Mouse (Mus musculus) lung, postnatal 0 days (tissue): Measurements from ENCODE around the gene Rtn2. TPM values are rescaled to one million over a fixed set of nuclear protein-coding genes. Genes with fewer than 3 reads are reported as not detected.
A peak's percentile ranks its signal among the peaks of the same experiment; 100 is the strongest.

Experiments
- ATAC-seq: fragments of 200-750 bp; cut with Nextera tagmentation; 2 replicates; pipeline ENCODE4 v1.8.0; 2017; ENCODE audit warnings: moderate library complexity
- DNase-seq: peaks from one replicate; pipeline ENCODE4 v3.0.0-alpha.2; 2016; ENCODE audit warnings: low spot score
- H3K27ac ChIP-seq: fragments of 300-500 bp; sonication (generic); 2 replicates; pipeline ENCODE4 v1.5.1; 2014; ENCODE audit warnings: antibody characterized with exemption, mild to moderate bottlenecking, low read length, mixed read lengths
- H3K27me3 ChIP-seq: fragments of 300-500 bp; sonication (generic); replicated peaks from 2 replicates; pipeline ENCODE4 v1.6.1; 2014; ENCODE audit warnings: low read length, mixed read lengths; ENCODE audit not compliant: insufficient read depth
- H3K36me3 ChIP-seq: fragments of 300-500 bp; sonication (generic); 2 replicates; pipeline ENCODE4 v1.6.1; 2014; ENCODE audit warnings: low read length, mixed read lengths; ENCODE audit not compliant: insufficient read depth
- H3K4me1 ChIP-seq: fragments of 300-500 bp; sonication (generic); 2 replicates; pipeline ENCODE4 v1.6.1; 2014; ENCODE audit warnings: antibody characterized with exemption, low read depth, low read length, mixed read lengths; ENCODE audit not compliant: insufficient read depth
- H3K4me2 ChIP-seq: fragments of 300-500 bp; sonication (generic); replicated peaks from 2 replicates; pipeline ENCODE4 v1.6.1; 2014; ENCODE audit warnings: low read depth, mild to moderate bottlenecking, low read length, moderate library complexity, mixed read lengths
- H3K4me3 ChIP-seq: fragments of 300-500 bp; sonication (generic); 2 replicates; pipeline ENCODE4 v1.5.1; 2014; ENCODE audit warnings: low read depth, low read length
- H3K9ac ChIP-seq: fragments of 300-500 bp; sonication (generic); replicated peaks from 2 replicates; pipeline ENCODE4 v1.6.1; 2014; ENCODE audit warnings: low read depth, mild to moderate bottlenecking
- H3K9me3 ChIP-seq: fragments of 300-500 bp; sonication (generic); 2 replicates; pipeline ENCODE4 v1.6.1; 2016; ENCODE audit warnings: low read length, mixed read lengths
- CTCF ChIP-seq: IDR thresholded peaks from 2 replicates; pipeline ENCODE4 v1.5.1; 2016; ENCODE audit warnings: antibody characterized with exemption, mild to moderate bottlenecking
- EP300 ChIP-seq: IDR thresholded peaks from 2 replicates; pipeline ENCODE4 v1.6.1; 2016; ENCODE audit warnings: antibody characterized with exemption, mild to moderate bottlenecking, control low read depth
- WGBS: fragments of 180-500 bp; shearing (Covaris S2); extraction: QIAGEN DNeasy Blood & Tissue Kit; methylation state at CpG from one replicate; pipeline ENCODE4 v1.1.7; 2014; 5-methylcytosine and 5-hydroxymethylcytosine counted together
- polyA plus RNA-seq: library from polyadenylated mRNA; unstranded; fragments of >200 nt; fragmentation: Nextera tagmentation; extraction: Ambion mirVana; gene quantifications from 2 replicates; pipeline ENCODE4 v1.2.1, GENCODE M21; 2015

Rtn2 gene
- 23.8 and 26.6 TPM in 2 replicates for polyA plus RNA-seq

- H3K27ac ChIP-seq, result no peak within 1 kb of the TSS
- TF ChIP-seq CTCF (no peak), EP300 (no peak)
- WGBS, result under 1% methylated on average over 24 of the region's 37 CpGs
- peak; percentile 81 for DNase-seq
- H3K4me1 ChIP-seq, result no peaks in the 10 kb centered on the region; the same call in 1 of the 2 replicates
- H3K4me2 ChIP-seq, result peak within 1 kb of the TSS; percentile 89
- no peaks in the 10 kb centered on the region for H3K36me3 ChIP-seq
- no peak within 1 kb of the TSS for H3K9ac ChIP-seq
- H3K4me3 ChIP-seq, result peak within 1 kb of the TSS; percentile 43
- ATAC-seq, result peak; percentile 89
- peaks cover 50% of the 10 kb centered on the region for H3K27me3 ChIP-seq
- H3K9me3 ChIP-seq, result no peaks in the 10 kb centered on the region
These were observed at the start of gene Rtn2 for GRCm38 (mm10) chr7:19282385-19282784. Gene Rtn2 (plus strand): TSS chr7:19282624.

GRCm38 (mm10) chr7:19234652-19235051 lies 47.8 kb upstream of the Rtn2 start:
- H3K27me3 ChIP-seq, result no peaks in the 10 kb centered on the region
- H3K9me3 ChIP-seq, result no peaks in the 10 kb centered on the region
- no peak overlapping the region for H3K27ac ChIP-seq
- peaks cover under 1% of the 10 kb centered on the region; the same call in 1 of the 2 replicates for H3K4me1 ChIP-seq
- H3K4me2 ChIP-seq, result no peak overlapping the region
- no peak for ATAC-seq
- H3K36me3 ChIP-seq, result no peaks in the 10 kb centered on the region
- no peak overlapping the region for H3K4me3 ChIP-seq
- H3K9ac ChIP-seq, result no peak overlapping the region
- DNase-seq, result no peak
- 76% methylated on average over 5 of the region's 5 CpGs for WGBS
- TF ChIP-seq CTCF, result no peak

- no peak overlapping the region for H3K4me2 ChIP-seq
- TF ChIP-seq EP300 (no peak), CTCF (no peak)
- H3K36me3 ChIP-seq, result no peaks in the 10 kb centered on the region
- ATAC-seq, result no peak
- 76% methylated on average over 2 of the region's 2 CpGs for WGBS
- no peaks in the 10 kb centered on the region for H3K27me3 ChIP-seq
- no peak overlapping the region for H3K4me3 ChIP-seq
- H3K9me3 ChIP-seq, result no peaks in the 10 kb centered on the region
- no peaks in the 10 kb centered on the region for H3K4me1 ChIP-seq
- DNase-seq, result no peak
- H3K27ac ChIP-seq, result no peak overlapping the region
- H3K9ac ChIP-seq, result no peak overlapping the region
These were observed 47.2 kb upstream of the Rtn2 start for GRCm38 (mm10) chr7:19235092-19235671.

GRCm38 (mm10) chr7:19236411-19236810 lies 46.0 kb upstream of the Rtn2 start:
- H3K9me3 ChIP-seq, result no peaks in the 10 kb centered on the region
- no peaks in the 10 kb centered on the region for H3K4me1 ChIP-seq
- no peak overlapping the region for H3K4me3 ChIP-seq
- 72% methylated on average over 2 of the region's 2 CpGs for WGBS
- H3K9ac ChIP-seq, result no peak overlapping the region
- no peak for ATAC-seq
- DNase-seq, result no peak
- no peaks in the 10 kb centered on the region for H3K27me3 ChIP-seq
- H3K4me2 ChIP-seq, result no peak overlapping the region
- H3K27ac ChIP-seq, result no peak overlapping the region
- no peak for TF ChIP-seq CTCF
- TF ChIP-seq EP300, result no peak
- H3K36me3 ChIP-seq, result no peaks in the 10 kb centered on the region

- Histone ChIP-seq H3K27ac (0 out of 2 replicates have a peak overlapping the region, but pooled peaks have one; percentile 5), H3K4me1 (no peaks in the 10 kb centered on the region), H3K36me3 (no peaks in the 10 kb centered on the region), H3K9me3 (no peaks in the 10 kb centered on the region), H3K4me3 (no peak overlapping the region), H3K9ac (no peak overlapping the region), H3K27me3 (no peaks in the 10 kb centered on the region), H3K4me2 (no peak overlapping the region)
- peak; percentile 79 for DNase-seq
- peak; percentile 63 for ATAC-seq
- peak; percentile 67 for TF ChIP-seq EP300
- no peak for TF ChIP-seq CTCF
- WGBS, result 51% methylated on average over 4 of the region's 4 CpGs
These were observed 44.1 kb upstream of the Rtn2 start for GRCm38 (mm10) chr7:19238344-19238743.

GRCm38 (mm10) chr7:19239423-19239822 lies 43.0 kb upstream of the Rtn2 start:
- Histone ChIP-seq H3K9ac (no peak overlapping the region), H3K4me2 (no peak overlapping the region)

More at GRCm38 (mm10) chr7:19239423-19239822, 43.0 kb upstream of the Rtn2 start:
- TF ChIP-seq CTCF (peak; percentile 99), EP300 (no peak)
- DNase-seq (peak; percentile 89), ATAC-seq (peak; percentile 89)
- Histone ChIP-seq H3K4me1 (no peaks in the 10 kb centered on the region), H3K27ac (no peak overlapping the region), H3K4me3 (no peak overlapping the region), H3K36me3 (no peaks in the 10 kb centered on the region), H3K27me3 (no peaks in the 10 kb centered on the region), H3K9me3 (no peaks in the 10 kb centered on the region)
- WGBS, result 0% methylated on average over 1 of the region's 1 CpGs
